Mouse (Mus musculus) lung, postnatal 0 days (tissue): ENCODE results near the gene Zbed5. TPM values are rescaled to one million over a fixed set of nuclear protein-coding genes. Genes with fewer than 3 reads are reported as not detected.
A peak's percentile ranks its signal among the peaks of the same experiment; 100 is the strongest.
"Not testable (repeated sequence)": the region's sequence is repeated elsewhere in the genome, so short reads cannot be mapped to it uniquely, and the experiment has no call there.

Source experiments
- ATAC-seq: fragments of 200-750 bp; cut with Nextera tagmentation; 2 replicates; pipeline ENCODE4 v1.8.0; 2017; ENCODE audit warnings: moderate library complexity
- DNase-seq: peaks from one replicate; pipeline ENCODE4 v3.0.0-alpha.2; 2016; ENCODE audit warnings: low spot score
- H3K27ac ChIP-seq: fragments of 300-500 bp; sonication (generic); 2 replicates; pipeline ENCODE4 v1.5.1; 2014; ENCODE audit warnings: antibody characterized with exemption, mild to moderate bottlenecking, low read length, mixed read lengths
- H3K27me3 ChIP-seq: fragments of 300-500 bp; sonication (generic); replicated peaks from 2 replicates; pipeline ENCODE4 v1.6.1; 2014; ENCODE audit warnings: low read length, mixed read lengths; ENCODE audit not compliant: insufficient read depth
- H3K36me3 ChIP-seq: fragments of 300-500 bp; sonication (generic); 2 replicates; pipeline ENCODE4 v1.6.1; 2014; ENCODE audit warnings: low read length, mixed read lengths; ENCODE audit not compliant: insufficient read depth
- H3K4me1 ChIP-seq: fragments of 300-500 bp; sonication (generic); 2 replicates; pipeline ENCODE4 v1.6.1; 2014; ENCODE audit warnings: antibody characterized with exemption, low read depth, low read length, mixed read lengths; ENCODE audit not compliant: insufficient read depth
- H3K4me2 ChIP-seq: fragments of 300-500 bp; sonication (generic); replicated peaks from 2 replicates; pipeline ENCODE4 v1.6.1; 2014; ENCODE audit warnings: low read depth, mild to moderate bottlenecking, low read length, moderate library complexity, mixed read lengths
- H3K4me3 ChIP-seq: fragments of 300-500 bp; sonication (generic); 2 replicates; pipeline ENCODE4 v1.5.1; 2014; ENCODE audit warnings: low read depth, low read length
- H3K9ac ChIP-seq: fragments of 300-500 bp; sonication (generic); replicated peaks from 2 replicates; pipeline ENCODE4 v1.6.1; 2014; ENCODE audit warnings: low read depth, mild to moderate bottlenecking
- H3K9me3 ChIP-seq: fragments of 300-500 bp; sonication (generic); 2 replicates; pipeline ENCODE4 v1.6.1; 2016; ENCODE audit warnings: low read length, mixed read lengths
- CTCF ChIP-seq: IDR thresholded peaks from 2 replicates; pipeline ENCODE4 v1.5.1; 2016; ENCODE audit warnings: antibody characterized with exemption, mild to moderate bottlenecking
- EP300 ChIP-seq: IDR thresholded peaks from 2 replicates; pipeline ENCODE4 v1.6.1; 2016; ENCODE audit warnings: antibody characterized with exemption, mild to moderate bottlenecking, control low read depth
- WGBS: fragments of 180-500 bp; shearing (Covaris S2); extraction: QIAGEN DNeasy Blood & Tissue Kit; methylation state at CpG from one replicate; pipeline ENCODE4 v1.1.7; 2014; 5-methylcytosine and 5-hydroxymethylcytosine counted together
- polyA plus RNA-seq: library from polyadenylated mRNA; unstranded; fragments of >200 nt; fragmentation: Nextera tagmentation; extraction: Ambion mirVana; gene quantifications from 2 replicates; pipeline ENCODE4 v1.2.1, GENCODE M21; 2015

Zbed5 gene
- polyA plus RNA-seq, 1 experiment from 2014 or later, result 2.7 TPM

DNA sequence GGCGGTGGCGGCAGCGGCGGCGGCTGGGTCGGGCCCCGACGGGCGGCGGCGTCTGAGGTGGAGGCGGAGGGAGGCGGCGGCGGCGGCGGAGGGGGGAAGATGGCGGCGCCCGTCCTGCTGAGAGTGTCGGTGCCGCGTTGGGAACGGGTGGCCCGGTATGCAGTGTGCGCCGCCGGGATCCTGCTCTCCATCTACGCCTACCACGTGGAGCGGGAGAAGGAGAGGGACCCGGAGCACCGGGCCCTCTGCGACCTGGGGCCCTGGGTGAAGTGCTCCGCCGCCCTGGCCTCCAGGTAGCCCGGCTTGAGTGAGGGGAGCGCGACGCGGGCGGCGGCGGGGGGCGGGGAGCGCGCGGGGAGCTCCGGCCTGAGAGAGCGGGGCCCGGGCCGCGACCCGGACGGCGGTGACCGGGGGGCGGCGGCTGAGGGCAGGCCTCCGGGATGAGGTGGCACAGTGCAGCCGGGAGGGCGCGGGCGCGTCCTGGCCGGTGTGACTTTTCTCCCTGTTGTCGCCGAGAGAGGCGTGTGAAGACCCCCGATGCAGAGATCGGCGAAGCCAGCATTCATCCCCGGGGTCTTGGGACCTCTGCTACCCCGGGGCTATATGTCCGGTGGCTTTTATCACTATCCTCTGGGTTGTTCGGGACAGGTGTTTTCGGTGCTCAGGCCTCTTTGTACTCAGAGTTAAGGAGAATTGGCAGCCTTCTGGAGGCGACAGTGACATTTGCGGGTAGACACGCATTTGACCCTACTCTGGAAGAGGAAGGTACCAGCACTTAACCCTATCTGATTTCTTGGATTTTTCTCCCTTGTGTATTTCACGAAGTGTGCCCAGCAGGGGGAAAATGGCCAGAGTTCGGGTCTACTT is 46.8 kb downstream of the Zbed5 start:
- Histone ChIP-seq H3K4me3 (peak overlapping the region; percentile 69), H3K27ac (peak overlapping the region; percentile 73), H3K9ac (peak overlapping the region; percentile 74), H3K4me2 (peak overlapping the region; percentile 90)
- WGBS, result under 1% methylated on average over 37 of the region's 82 CpGs
- H3K36me3 ChIP-seq, H3K4me1 ChIP-seq, H3K9me3 ChIP-seq, H3K27me3 ChIP-seq: not testable (repeated sequence)
- peak; percentile 51 for DNase-seq
- peak; percentile 19 for ATAC-seq
- 0 out of 2 replicates have a peak, but pooled peaks have one; percentile 18 for TF ChIP-seq CTCF

- ATAC-seq (no peak), DNase-seq (no peak)
- no peaks in the 10 kb centered on the region for H3K27me3 ChIP-seq
- H3K9me3 ChIP-seq, result no peaks in the 10 kb centered on the region
- no peaks in the 10 kb centered on the region for H3K4me1 ChIP-seq
- no peak overlapping the region for H3K4me3 ChIP-seq
- TF ChIP-seq EP300 (no peak), CTCF (no peak)
- 50% methylated on average over 1 of the region's 1 CpGs for WGBS
- no peak overlapping the region for H3K27ac ChIP-seq
- H3K36me3 ChIP-seq, result no peaks in the 10 kb centered on the region
- H3K9ac ChIP-seq, result no peak overlapping the region
- H3K4me2 ChIP-seq, result no peak overlapping the region
These were observed 47.9 kb downstream of the Zbed5 start for GRCm38 (mm10) chr5:129943402-129943801.

GRCm38 (mm10) chr5:129947528-129948033 is 52.1 kb downstream of the Zbed5 start:
- H3K27ac ChIP-seq, result no peak overlapping the region
- DNase-seq (no peak), ATAC-seq (no peak)
- H3K36me3 ChIP-seq, result no peaks in the 10 kb centered on the region
- no peak overlapping the region for H3K4me2 ChIP-seq
- no peaks in the 10 kb centered on the region for H3K4me1 ChIP-seq
- H3K9me3 ChIP-seq, result no peaks in the 10 kb centered on the region
- no peak overlapping the region for H3K9ac ChIP-seq
- no peak overlapping the region for H3K4me3 ChIP-seq
- H3K27me3 ChIP-seq, result no peaks in the 10 kb centered on the region
- 59% methylated on average over 2 of the region's 2 CpGs for WGBS
- no peak for TF ChIP-seq EP300
- TF ChIP-seq CTCF, result no peak

DNA sequence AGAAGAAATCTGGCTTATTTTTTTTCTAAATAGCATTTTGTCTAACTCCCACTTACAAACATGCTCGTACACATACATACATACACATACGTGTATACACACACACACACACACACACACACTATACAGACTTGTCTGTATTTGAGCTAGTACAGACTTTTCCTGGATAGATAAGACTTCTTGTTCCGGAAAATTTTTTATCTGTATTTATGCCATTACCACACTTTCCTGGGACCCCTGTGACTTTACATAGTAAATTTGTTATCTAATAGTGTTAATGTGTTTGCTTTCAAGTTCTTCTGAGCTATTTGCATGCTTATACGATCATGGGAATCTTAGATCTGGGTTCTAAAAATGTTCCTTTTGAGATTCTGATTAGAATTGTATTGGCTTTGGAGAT is 56.6 kb downstream of the Zbed5 start:
- WGBS, result 87% methylated on average over 4 of the region's 4 CpGs
- Histone ChIP-seq H3K4me3 (no peak overlapping the region), H3K9me3 (no peaks in the 10 kb centered on the region), H3K27ac (no peak overlapping the region), H3K9ac (no peak overlapping the region), H3K36me3 (no peaks in the 10 kb centered on the region), H3K4me1 (no peaks in the 10 kb centered on the region), H3K4me2 (no peak overlapping the region), H3K27me3 (no peaks in the 10 kb centered on the region)
- DNase-seq (no peak), ATAC-seq (no peak)
- TF ChIP-seq EP300 (no peak), CTCF (no peak)

Other genes with a start within 250 kb of the Zbed5 start
- gene Zfp11, start 225.6 kb upstream of the Zbed5 start, polyA plus RNA-seq, result 1.7 and 1.8 TPM in 2 replicates
- not detected in 2 replicates for gene Sept14, start 187.2 kb upstream of the Zbed5 start, polyA plus RNA-seq
- 135 and 143 TPM in 2 replicates for gene Mrps17, start 180.2 kb upstream of the Zbed5 start, polyA plus RNA-seq
- gene Nipsnap2, start 170.7 kb upstream of the Zbed5 start, polyA plus RNA-seq, result 99.8 and 102 TPM in 2 replicates
- 20.8 and 21.4 TPM in 2 replicates for gene Psph, start 108.3 kb upstream of the Zbed5 start, polyA plus RNA-seq
- gene Sumf2, start 48.7 kb upstream of the Zbed5 start, polyA plus RNA-seq, result 25.5 and 30.9 TPM in 2 replicates
- gene Chchd2, start 8.3 kb upstream of the Zbed5 start, polyA plus RNA-seq, result 623 and 686 TPM in 2 replicates
- gene Phkg1, start 2.8 kb downstream of the Zbed5 start, polyA plus RNA-seq, result 0.08 and 0.10 TPM in 2 replicates
- 5.5 and 6.2 TPM in 2 replicates for gene Nupr1l, start 12.8 kb downstream of the Zbed5 start, polyA plus RNA-seq
- 14.9 and 15.2 TPM in 2 replicates for gene Vkorc1l1, start 46.2 kb downstream of the Zbed5 start, polyA plus RNA-seq
- 49.0 and 50.0 TPM in 2 replicates for gene Gusb, start 107.3 kb downstream of the Zbed5 start, polyA plus RNA-seq
- gene Asl, start 133.5 kb downstream of the Zbed5 start, polyA plus RNA-seq, result 27.3 and 29.7 TPM in 2 replicates
- 31.0 and 31.5 TPM in 2 replicates for gene Crcp, start 133.6 kb downstream of the Zbed5 start, polyA plus RNA-seq
- gene Tpst1, start 177.6 kb downstream of the Zbed5 start, polyA plus RNA-seq, result 31.5 and 36.9 TPM in 2 replicates
- gene Kctd7, start 249.1 kb downstream of the Zbed5 start, polyA plus RNA-seq, result 5.1 and 5.5 TPM in 2 replicates